Mouse (Mus musculus): ENCODE data around the gene Wbp1l.

Wbp1l gene

DNA sequence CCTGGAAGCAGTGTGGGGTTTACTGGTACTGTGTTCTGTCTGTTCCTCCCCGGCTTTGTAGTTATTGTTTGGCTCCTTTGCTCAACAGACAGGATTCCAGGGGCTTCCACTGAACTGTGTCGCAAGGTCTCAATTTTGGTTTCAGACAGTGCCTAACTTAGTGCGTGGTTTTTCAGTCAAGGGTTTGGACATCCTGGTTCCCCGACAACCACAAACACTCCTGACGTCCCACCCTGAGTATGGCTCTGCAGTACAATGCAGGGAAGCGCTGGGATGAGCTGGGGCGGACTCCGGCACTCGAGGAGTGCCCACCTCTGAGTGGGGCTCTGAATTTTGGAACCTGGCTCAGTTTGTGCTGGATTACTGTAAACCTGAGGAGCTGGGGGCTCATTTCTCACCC, 30.9 kb downstream of the Wbp1l start:
- DNase-seq (ENCODE audit: low spot score in 2 of 2): no peak

DNA sequence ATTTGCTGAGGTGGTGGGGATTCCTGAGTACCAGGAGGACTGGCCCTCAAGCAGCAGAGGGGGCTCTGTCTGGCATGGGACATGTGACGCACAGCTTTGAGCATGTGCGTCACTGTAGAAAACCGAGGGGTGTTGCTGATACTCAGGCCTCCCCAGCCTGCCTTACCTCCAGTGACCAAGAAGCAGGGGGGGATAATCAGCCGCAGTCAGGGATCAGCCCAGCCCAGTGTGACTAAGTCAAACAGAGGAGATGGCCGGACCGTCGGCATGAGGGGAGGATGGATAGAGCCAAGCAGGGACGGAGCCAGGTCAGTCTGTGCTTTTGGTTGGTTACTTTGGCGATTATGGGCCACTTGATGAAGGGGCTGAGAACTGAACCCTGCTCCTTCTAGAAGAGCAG, 32.8 kb downstream of the Wbp1l start:
- no peak for DNase-seq (ENCODE audit: low spot score in 2 of 2)

- DNase-seq (ENCODE audit: low spot score in 2 of 2): no peak
Measured at GRCm38 (mm10) chr19:46635766-46636165, 36.9 kb downstream of the Wbp1l start.

- DNase-seq (ENCODE audit: low spot score in 2 of 2): no peak
Measured at GRCm38 (mm10) chr19:46637598-46637997, 38.7 kb downstream of the Wbp1l start.

DNA sequence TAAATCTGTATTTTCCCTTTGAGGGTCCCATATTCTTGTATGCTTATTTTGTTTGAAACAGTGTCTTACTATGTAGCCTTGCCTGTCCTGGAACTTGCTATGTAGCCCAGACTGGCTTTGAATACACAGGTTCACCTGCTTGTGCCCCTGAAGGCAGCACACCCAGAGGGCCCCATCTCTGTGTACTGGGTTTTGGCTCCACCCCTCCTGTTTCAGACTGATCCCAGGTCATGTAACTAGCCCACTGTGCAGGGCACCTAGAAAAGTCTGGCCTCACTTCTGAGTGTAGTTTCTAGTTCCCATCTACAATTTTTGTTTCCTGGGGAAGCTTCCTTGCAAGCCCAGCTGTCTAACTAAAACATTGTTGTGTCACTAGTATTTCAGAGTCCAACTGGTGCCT, 40.2 kb downstream of the Wbp1l start:
- no peak for DNase-seq (ENCODE audit: low spot score in 2 of 2)

DNA sequence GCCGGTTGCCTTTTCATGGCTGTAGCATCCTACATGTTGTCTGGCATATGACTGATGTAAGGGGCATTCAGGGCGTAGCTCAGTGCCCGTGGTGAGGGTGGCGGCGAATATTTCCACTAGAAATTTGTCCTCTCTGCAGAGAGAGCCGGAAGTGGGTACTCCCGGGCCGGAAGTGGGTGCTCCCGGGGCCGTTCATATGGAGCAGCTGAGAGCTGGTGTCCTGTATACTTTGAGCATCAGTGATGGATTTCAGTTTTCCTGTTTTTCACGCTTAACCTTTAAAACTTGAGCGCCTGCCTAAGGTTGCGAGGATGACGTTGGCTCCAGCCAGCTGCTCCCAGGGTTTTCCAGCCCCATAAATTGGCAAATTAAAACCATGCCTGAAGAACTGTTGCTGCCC, 40.6 kb downstream of the Wbp1l start:
- no peak for DNase-seq (ENCODE audit: low spot score in 2 of 2)

GRCm38 (mm10) chr19:46640780-46641179, 41.9 kb downstream of the Wbp1l start:
- DNase-seq (ENCODE audit: low spot score in 2 of 2): no peak

DNA sequence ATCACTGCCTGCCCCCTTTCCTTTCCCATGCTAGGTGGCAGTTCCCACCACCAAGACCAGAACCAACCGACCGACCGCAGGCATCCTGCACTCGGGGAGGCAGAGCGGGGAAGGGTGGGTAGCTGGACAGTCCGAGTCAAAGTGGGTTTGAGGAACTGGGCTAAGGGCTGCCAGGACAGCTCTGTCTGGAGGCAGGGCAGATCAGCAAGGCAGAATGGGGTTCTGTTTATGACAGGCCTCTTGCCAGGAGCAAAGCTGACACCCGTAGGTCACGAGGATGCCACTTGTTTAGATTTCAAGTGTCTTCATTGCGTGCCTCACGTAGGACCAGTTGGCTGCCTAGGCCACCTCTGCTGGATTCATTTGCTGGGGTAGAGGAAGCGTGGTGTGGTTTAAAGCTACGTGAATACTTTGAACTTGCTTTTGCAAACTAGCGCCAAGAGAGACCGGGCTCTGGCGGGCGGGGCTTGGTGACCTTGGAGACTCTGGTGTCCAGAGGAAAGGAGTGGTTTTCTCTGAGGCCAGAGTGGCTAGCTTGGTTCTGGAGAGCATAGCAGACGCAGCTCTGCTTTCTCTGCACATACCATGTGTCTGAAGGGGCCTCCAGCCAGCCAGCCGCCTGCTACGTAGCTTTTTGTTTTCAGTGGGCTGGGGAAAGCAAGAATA, 42.7 kb downstream of the Wbp1l start:
- peak in 1 of 2 experiments; percentile 21 for DNase-seq (ENCODE audit: low spot score in 2 of 2)

DNA sequence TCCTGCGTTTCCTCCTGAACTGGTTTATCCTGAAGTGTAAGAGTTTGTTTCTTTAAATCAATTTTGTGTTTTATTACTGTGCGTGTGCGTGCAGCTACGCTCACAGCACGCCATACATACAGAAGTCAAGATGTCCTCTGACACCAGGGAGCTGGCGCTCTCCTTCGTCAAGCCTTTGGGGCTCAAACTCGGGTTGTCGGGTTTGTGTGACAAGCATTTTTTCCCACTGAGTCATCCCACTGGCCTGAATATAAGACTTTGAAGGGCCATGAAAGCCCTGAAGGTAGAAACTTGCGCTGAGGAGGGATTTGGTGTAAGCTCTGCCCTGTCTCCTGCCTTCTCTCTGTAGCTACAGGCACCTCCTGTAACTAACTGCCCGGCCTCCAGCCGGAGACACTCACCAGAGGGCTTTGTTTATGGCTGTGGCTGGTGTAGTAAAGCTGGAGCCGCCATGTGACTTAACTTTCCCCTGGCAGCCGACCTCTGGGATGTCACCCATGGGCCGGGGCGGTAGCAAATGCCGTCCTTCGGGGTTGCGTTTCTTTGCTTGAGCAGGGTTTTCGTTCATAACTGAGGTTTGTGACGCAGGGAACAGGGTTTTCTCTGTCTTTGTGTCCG, 43.4 kb downstream of the Wbp1l start:
- no peak for DNase-seq (ENCODE audit: low spot score in 2 of 2)

DNA sequence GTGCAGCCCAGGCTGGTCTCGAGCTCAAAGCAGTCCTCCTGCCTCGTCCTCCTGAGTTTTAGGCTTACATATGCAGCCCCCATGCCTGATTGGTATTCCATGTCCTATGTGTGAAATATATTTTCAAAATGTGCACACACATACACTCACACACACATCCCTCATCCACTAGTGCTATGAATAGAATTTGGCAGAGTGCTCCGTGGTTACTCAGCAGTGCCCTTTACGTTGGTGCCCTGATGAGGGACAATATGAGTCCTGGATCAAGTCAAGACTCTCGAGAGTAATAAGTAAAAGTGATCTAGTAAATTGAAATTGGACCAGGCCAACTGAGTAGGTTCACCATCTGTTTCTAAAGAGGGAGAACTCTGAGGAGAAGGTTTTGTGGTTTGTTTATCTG, 44.4 kb downstream of the Wbp1l start:
- DNase-seq (ENCODE audit: low spot score in 2 of 2): no peak

GRCm38 (mm10) chr19:46644343-46644792, 45.5 kb downstream of the Wbp1l start:
- no peak for DNase-seq (ENCODE audit: low spot score in 2 of 2)

GRCm38 (mm10) chr19:46644793-46645602, 46.1 kb downstream of the Wbp1l start:
- DNase-seq (ENCODE audit: low spot score in 2 of 2): peak in 1 of 2 experiments; percentile 24

DNA sequence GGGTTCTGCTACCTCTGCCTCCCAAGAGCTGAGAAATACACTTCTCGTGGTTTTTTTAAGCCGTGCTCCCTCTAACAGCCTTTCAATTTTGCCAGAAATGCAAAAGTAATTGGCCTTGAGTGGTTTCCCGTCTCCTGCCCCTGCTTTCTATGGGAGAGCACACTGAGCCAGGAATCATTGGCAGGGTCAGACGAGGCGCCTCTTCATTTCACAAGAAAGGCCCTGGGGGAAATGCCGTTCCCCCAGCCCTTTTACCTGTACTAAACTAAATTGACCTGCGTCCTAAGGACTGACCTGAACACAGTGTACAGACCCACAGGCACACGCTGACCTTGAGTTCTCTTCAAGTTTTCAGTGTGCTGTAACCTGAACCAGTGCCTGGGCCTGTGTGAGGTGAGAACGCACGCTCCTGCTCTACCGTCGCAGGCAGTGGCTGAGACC, 47.2 kb downstream of the Wbp1l start:
- DNase-seq (ENCODE audit: low spot score in 2 of 2): no peak

DNA sequence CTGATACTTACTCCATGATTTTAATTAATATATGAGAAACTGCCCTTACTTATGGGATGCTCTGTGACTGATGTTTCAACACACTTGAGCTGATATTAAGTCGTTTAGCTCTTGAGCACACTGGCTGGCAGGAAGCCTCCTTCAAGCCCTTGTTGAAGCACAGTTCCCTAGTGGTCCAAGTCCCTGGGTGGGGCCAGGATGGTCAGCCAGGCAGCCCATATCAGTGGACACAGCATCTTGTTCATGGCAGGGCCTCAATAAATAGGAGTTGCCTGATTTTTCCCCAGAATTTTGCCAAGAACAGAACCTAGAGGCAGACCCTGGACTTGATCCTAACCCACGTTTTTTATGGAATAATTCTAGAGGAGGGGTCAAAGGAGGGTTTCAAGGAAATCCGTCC, 48.4 kb downstream of the Wbp1l start:
- no peak for DNase-seq (ENCODE audit: low spot score in 2 of 2)

GRCm38 (mm10) chr19:46647850-46648249, 49.0 kb downstream of the Wbp1l start:
- DNase-seq (ENCODE audit: low spot score in 2 of 2): no peak

- DNase-seq (ENCODE audit: low spot score in 2 of 2): no peak
Measured at GRCm38 (mm10) chr19:46648565-46648964, 49.7 kb downstream of the Wbp1l start.

DNA sequence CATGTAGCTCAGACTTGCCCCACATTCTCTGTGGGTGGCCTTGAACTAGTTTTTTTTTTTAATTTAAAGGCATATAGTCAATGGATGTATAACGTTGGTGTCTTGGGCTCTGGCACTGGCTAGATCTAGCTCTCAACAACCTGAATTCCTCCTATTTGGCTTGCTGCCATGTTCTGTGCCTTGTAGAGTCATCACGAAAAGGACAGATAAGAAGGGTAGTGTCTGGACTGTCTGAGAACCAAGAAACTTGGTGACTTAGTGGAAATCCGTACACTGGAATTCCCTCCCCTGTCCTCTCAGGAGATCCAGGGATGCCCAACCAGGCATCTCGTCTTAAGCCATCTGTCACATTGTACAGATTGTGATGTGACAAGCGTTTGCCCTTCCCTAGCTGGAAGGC, 54.3 kb downstream of the Wbp1l start:
- DNase-seq (ENCODE audit: low spot score in 2 of 2): no peak

DNA sequence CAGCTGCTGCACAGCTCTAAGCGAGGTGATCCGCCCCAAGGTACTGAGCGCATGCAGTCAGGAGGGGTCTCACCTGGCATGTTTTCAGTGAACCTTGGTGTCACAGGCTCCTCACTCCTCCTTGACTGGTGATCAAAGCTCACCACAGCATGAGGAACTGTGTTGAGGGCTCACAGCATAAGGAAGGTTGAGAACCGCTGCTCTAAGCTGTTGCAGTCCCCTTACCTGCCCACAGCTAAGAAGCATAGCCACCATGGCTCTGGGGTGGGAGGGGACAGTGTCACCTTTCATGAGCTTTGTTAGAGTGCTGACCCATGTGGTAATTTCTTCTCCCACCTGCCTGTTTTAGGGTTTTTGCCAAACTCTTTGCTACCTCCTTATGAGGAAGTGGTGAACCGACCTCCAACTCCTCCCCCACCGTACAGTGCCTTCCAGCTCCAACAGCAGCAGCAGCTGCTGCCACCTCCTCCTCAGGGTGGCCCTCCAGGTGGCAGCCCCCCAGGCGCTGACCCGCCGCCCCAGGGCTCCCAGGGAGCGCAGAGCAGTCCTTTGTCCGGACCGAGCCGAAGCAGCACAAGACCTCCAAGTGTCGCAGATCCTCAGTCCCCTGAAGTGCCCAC, 54.8 kb downstream of the Wbp1l start:
- no peak for DNase-seq (ENCODE audit: low spot score in 2 of 2)

DNA sequence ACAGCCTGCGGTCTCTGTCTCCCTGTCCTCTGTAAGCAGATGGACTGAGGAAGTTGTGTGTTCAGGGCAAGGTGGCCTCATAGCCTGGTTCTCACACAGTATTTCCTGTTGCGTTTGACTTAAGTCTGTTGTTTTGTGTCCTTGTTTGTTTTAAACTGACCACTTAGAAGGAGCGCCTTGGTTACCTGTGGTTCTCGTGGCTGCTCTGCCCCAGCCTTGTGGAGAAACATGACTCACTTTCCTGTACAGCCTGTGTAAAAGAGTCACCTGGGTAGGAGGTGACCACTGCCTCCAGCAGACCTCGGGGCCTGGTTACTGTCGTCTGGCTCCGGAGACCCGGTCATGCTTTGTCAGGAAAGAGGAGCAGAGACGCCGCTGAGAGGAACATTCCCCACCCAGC, 56.7 kb downstream of the Wbp1l start:
- no peak for DNase-seq (ENCODE audit: low spot score in 2 of 2)

DNA sequence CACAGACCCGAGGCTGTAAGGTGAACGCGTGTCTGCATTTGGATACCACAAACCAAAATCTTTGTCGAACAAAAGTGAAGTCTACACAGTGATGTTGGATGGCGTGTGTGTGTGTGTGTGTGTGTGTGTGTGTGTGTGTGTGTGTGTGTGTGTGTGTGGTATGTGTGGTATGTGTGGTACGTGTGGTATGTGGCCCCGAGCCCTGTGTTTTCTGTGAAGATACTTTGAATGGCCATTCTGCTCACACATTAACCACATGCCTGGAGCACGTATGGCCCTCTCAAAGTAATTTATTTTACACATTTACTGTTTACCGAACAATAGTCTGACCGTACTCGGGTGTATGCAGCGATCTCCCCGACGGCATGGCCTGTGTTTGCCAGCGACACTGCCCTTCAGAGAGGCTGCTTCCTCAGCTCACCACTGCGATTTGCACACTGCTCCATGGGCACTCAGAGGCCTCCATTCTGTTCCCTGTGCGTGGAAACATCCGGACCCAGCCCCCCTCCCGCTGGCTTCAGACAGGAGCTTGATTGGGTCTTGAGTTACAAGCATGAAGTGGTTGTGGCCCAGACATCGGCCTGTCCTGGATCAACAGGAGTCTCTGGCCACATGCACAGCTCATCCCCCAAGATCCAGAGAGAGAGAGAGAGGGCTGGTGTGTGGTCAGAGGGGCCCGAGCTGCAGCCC, 57.4 kb downstream of the Wbp1l start:
- no peak for DNase-seq (ENCODE audit: low spot score in 2 of 2)

- peak in 1 of 2 experiments; percentile 24 for DNase-seq (ENCODE audit: low spot score in 2 of 2)
Measured at GRCm38 (mm10) chr19:46657339-46658020, 58.6 kb downstream of the Wbp1l start.
